Mouse (Mus musculus): ENCODE measurements around the gene Dnajb9. TPM values are rescaled to one million over a fixed set of nuclear protein-coding genes. Genes with fewer than 3 reads are reported as not detected.

Gene Dnajb9
- polyA plus RNA-seq (2015; fragmentation: Nextera tagmentation; extraction: Ambion mirVana): 40.9 and 41.8 TPM in 2 replicates

DNA sequence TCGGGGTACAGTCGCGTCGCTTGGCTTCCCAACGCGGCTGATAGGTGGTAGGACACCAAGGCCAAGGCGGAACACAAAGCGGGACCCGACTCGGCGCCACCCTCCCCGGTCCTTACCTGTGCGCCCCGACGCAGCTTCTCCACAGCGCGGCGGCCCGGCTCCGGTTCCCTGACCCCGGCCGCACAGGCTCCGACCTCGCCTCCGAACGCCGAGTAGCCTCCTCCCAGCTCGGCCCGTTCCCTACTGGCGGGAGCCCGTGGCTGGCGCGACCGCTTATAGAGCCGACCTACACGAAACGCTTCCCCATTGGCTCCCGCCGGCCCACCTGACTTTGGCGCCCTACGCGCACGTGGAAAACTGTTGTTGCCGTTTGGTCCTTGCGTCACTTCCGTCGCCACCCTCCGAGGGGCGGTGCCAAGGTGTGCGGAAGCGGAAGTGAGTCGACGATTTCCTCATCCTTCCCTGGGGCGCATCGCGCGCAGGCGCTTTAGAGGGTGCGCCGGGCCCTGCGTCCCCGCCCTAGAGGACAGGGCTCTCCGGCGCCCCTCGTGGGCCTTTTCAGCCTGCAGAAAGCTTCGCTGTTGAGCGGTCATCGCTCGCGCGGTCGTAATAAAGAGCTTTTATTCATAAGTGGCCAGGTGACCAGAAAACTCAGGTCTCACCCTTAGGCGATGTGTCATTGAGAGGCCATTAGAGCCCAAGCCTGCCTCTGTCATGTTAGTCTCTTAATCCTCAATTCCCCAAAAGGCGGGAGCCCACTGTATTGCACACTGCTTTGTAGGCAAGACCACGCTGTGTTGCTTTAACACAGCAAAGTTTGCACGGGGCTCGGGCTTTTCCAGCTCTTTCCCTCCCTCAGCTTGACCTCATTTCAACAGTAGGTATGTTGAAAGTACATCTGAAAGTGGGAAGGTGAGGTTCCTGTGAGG is at the start of gene Dnajb9:
Gene Dnajb9 (minus strand): TSS at position 503 of the 929 bp plus-strand sequence.

DNA sequence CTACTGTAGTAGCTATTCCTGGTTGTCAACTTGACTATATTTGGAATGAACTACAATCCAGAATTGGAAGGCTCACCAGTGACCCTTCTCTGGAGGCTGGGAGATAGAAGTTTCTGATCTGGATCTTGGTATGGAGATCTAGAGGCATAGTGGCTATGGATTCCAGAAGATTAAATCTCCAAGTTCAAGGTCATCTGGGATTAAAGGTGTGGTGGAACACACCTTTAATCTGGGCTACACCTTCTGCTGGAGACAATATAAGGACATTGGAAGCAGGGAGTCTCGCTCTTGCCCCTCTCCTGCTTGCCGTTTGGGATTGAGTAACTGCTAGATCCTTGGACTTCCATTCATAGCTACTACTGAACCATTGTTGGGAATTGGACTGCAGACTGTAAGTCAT is 10.9 kb upstream of the Dnajb9 start, which contains the start of gene Pnpla8:
Gene Pnpla8 (plus strand): TSS at position 301 of the 400 bp plus-strand sequence.

Small RNAs within 50 kb of the gene (microRNA-seq; reads per million reads assigned to microRNA genes)
- gene Mir5627 (ENCODE audit: borderline replicate concordance, insufficient number of aligned reads): not detected

Other genes starting within 250 kb of the Dnajb9 start
- 68.7 and 86.5 TPM in 2 replicates for gene Pnpla8, start 11.0 kb upstream of the Dnajb9 start, polyA plus RNA-seq (2015; fragmentation: Nextera tagmentation; extraction: Ambion mirVana)
- 7.1 and 21.6 TPM in 2 replicates for gene Nrcam, start 118.6 kb upstream of the Dnajb9 start, polyA plus RNA-seq (2015; fragmentation: Nextera tagmentation; extraction: Ambion mirVana)

All from adrenal gland, postnatal 0 days (tissue).